ENCODE assay signal across 16 mouse cellular contexts in the genomic region with DNA sequence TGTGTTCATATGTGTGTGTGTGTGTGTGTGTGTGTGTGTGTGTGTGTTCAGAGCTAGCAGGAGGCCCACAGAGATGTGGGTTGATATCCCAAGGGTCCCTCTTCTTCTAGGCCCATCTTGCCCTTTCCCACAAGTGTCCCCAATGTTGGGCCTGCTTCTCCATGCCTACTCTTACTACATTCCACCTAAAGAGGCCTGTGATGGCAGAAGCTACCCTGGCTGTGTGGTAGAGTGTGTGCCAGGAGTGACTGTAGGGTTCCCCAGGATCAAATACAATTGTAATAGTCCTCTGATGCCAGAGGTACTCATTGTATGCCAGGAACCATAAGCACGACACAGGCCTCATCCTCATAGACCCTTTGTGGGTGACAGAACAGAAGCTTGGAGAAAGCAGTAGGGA. TPM values are rescaled to one million over a fixed set of nuclear protein-coding genes. Genes with fewer than 3 reads are reported as not detected.
DNase-seq lines count a peak whose midpoint lies in the region; ATAC-seq and TF ChIP-seq lines count a peak whose summit lies in the region.
"Had no signal": no experiment of that assay in that cellular context is flagged by ENCODE, and none has a peak within 500 bp of the region (broad histone marks: within the 10 kb centered on the region; RNA-seq: fewer than 3 reads in every experiment).

No protein-coding gene starts in this region.

- TF ChIP-seq POLR2A in embryonic fibroblast, embryonic 13.5 days (IDR thresholded peaks at IDR 0.05; ENCODE audit: low read depth, low read length) = no peak

- H3K4me3 ChIP-seq in heart, embryonic 12.5 days = no peak overlapping the region
- no peak overlapping the region for H3K4me3 ChIP-seq in lung, embryonic 15.5 days
- H3K4me3 ChIP-seq in embryonic facial prominence, embryonic 12.5 days = no peak overlapping the region
- no peak overlapping the region for H3K4me3 ChIP-seq in embryonic fibroblast, embryonic 13.5 days (ENCODE audit: insufficient read depth, low read length)
- H3K4me3 ChIP-seq: liver, embryonic 13.5 days; myocyte had no signal

- no peak overlapping the region for H3K9ac ChIP-seq in heart, embryonic 12.5 days
- no peak overlapping the region for H3K9ac ChIP-seq in lung, embryonic 15.5 days
- no peak overlapping the region for H3K9ac ChIP-seq in embryonic facial prominence, embryonic 12.5 days
- H3K9ac ChIP-seq: liver, embryonic 13.5 days had no signal

- no peak for ATAC-seq in heart, embryonic 12.5 days (ENCODE audit: insufficient number of reproducible peaks, low FRiP score)
- no peak for ATAC-seq in lung, embryonic 15.5 days (ENCODE audit: borderline replicate concordance, extremely low read depth, low FRiP score, low TSS enrichment)
- ATAC-seq in embryonic facial prominence, embryonic 12.5 days (ENCODE audit: insufficient number of reproducible peaks, insufficient read depth, low FRiP score, low TSS enrichment) = no peak
- ATAC-seq: CD4-positive, CD25-positive, alpha-beta regulatory T cell, adult 4 months; intestine, embryonic 16.5 days had no signal

- no peaks in the 10 kb centered on the region for H3K9me3 ChIP-seq in heart, embryonic 12.5 days (replicated peaks)
- H3K9me3 ChIP-seq in lung, embryonic 15.5 days = no peaks in the 10 kb centered on the region
- H3K9me3 ChIP-seq in embryonic facial prominence, embryonic 12.5 days = no peaks in the 10 kb centered on the region
- H3K9me3 ChIP-seq: liver, embryonic 13.5 days had no signal

- no peak for TF ChIP-seq CTCF in embryonic fibroblast, embryonic 13.5 days (IDR thresholded peaks at IDR 0.05; ENCODE audit: borderline replicate concordance, insufficient read depth, low read length)

- no peaks in the 10 kb centered on the region for H3K36me3 ChIP-seq in heart, embryonic 12.5 days
- H3K36me3 ChIP-seq in lung, embryonic 15.5 days = no peaks in the 10 kb centered on the region
- H3K36me3 ChIP-seq in embryonic facial prominence, embryonic 12.5 days = no peaks in the 10 kb centered on the region
- H3K36me3 ChIP-seq: liver, embryonic 13.5 days had no signal

- H3K27me3 ChIP-seq in heart, embryonic 12.5 days (replicated peaks) = no peaks in the 10 kb centered on the region
- no peaks in the 10 kb centered on the region for H3K27me3 ChIP-seq in lung, embryonic 15.5 days
- no peaks in the 10 kb centered on the region for H3K27me3 ChIP-seq in embryonic facial prominence, embryonic 12.5 days

- H3K4me1 ChIP-seq in heart, embryonic 12.5 days (replicated peaks) = peaks cover 64% of the 10 kb centered on the region
- peaks cover 65% of the 10 kb centered on the region for H3K4me1 ChIP-seq in lung, embryonic 15.5 days
- H3K4me1 ChIP-seq in embryonic facial prominence, embryonic 12.5 days = peaks cover 53% of the 10 kb centered on the region
- peaks cover 13% of the 10 kb centered on the region for H3K4me1 ChIP-seq in embryonic fibroblast, embryonic 13.5 days (ENCODE audit: control insufficient read depth, insufficient read depth, low read length)

- no peak for DNase-seq in heart, adult 18-20 months
- no peak for DNase-seq in lung, postnatal 25 days (ENCODE audit: low spot score)
- no peak for DNase-seq in adrenal gland, postnatal 10 days
- DNase-seq: adrenal gland, postnatal 25 days; liver, embryonic 13.5 days; thymus, adult 2 months had no signal

- no peak overlapping the region for H3K4me2 ChIP-seq in heart, embryonic 12.5 days
- H3K4me2 ChIP-seq in lung, embryonic 15.5 days = no peak overlapping the region
- H3K4me2 ChIP-seq in embryonic facial prominence, embryonic 12.5 days (replicated peaks) = no peak overlapping the region
- H3K4me2 ChIP-seq: liver, embryonic 13.5 days had no signal

- 82% methylated on average over 1 of the region's 1 CpGs for WGBS in heart, embryonic 12.5 days
- WGBS in lung, embryonic 15.5 days = 85% methylated on average over 1 of the region's 1 CpGs
- 88% methylated on average over 1 of the region's 1 CpGs for WGBS in embryonic facial prominence, embryonic 12.5 days

- H3K27ac ChIP-seq in heart, embryonic 12.5 days (ENCODE audit: poor library complexity, severe bottlenecking) = peak overlapping the region; percentile 91; the same call in 1 of the 2 replicates
- peak overlapping the region; percentile 97 for H3K27ac ChIP-seq in lung, embryonic 15.5 days
- H3K27ac ChIP-seq in embryonic facial prominence, embryonic 12.5 days = peak overlapping the region; percentile 94
- H3K27ac ChIP-seq in embryonic fibroblast, embryonic 13.5 days (ENCODE audit: insufficient read depth, low read length) = peak overlapping the region; percentile 87

RNA-seq across cellular contexts. Expression of a gene that starts 1.9 kb away (rescaled TPM):
- polyA plus RNA-seq in heart, embryonic 12.5 days (2016; fragmentation: Nextera tagmentation; extraction: Ambion mirVana) = 38.0 and 39.9 TPM in 2 replicates
- total RNA-seq in heart, adult 18-20 months (2021) = 100 to 1,000 TPM; 175 to 238 TPM
- polyA plus RNA-seq in lung, embryonic 15.5 days (2015; fragmentation: Nextera tagmentation; extraction: Ambion mirVana) = 54.6 and 55.3 TPM in 2 replicates
- polyA plus RNA-seq in embryonic facial prominence, embryonic 12.5 days (2016; fragmentation: Nextera tagmentation; extraction: Ambion mirVana) = 82.6 and 91.1 TPM in 2 replicates
- polyA plus RNA-seq in embryonic fibroblast, embryonic 13.5 days (2011; ENCODE audit: insufficient read length, low read depth, missing spikeins) = 22.1 and 26.8 TPM in 2 replicates
- 10 to 100 TPM; 15.7 to 19.3 TPM for total RNA-seq in adrenal gland, postnatal 10 days (2021)

RNA-seq across cellular contexts. Expression of a gene that starts 19.0 kb away (rescaled TPM):
- polyA plus RNA-seq in heart, embryonic 12.5 days (2016; fragmentation: Nextera tagmentation; extraction: Ambion mirVana) = 0.05 and 0.09 TPM in 2 replicates
- total RNA-seq in heart, adult 18-20 months (2021) = under 1 TPM; 0.05 to 0.13 TPM
- polyA plus RNA-seq in lung, embryonic 15.5 days (2015; fragmentation: Nextera tagmentation; extraction: Ambion mirVana) = 0.31 and 0.34 TPM in 2 replicates
- 0.08 and 0.18 TPM in 2 replicates for polyA plus RNA-seq in embryonic facial prominence, embryonic 12.5 days (2016; fragmentation: Nextera tagmentation; extraction: Ambion mirVana)
- not detected in 2 replicates for polyA plus RNA-seq in embryonic fibroblast, embryonic 13.5 days (2011; ENCODE audit: insufficient read length, low read depth, missing spikeins)
- total RNA-seq in adrenal gland, postnatal 10 days (2021) = 1 to 10 TPM in 1 of 2 experiments, under 1 TPM in 1; 0.81 to 1.5 TPM
- total RNA-seq: common myeloid progenitor, adult 5-6 weeks; hematopoietic stem cell, adult 5-6 weeks; megakaryocyte progenitor cell, adult 5-6 weeks had no signal
- polyA plus RNA-seq: CD4-positive, CD25-positive, alpha-beta regulatory T cell, adult 4 months had no signal

RNA-seq across cellular contexts. Expression of a gene that starts 38.5 kb away (rescaled TPM):
- 31.4 and 33.7 TPM in 2 replicates for polyA plus RNA-seq in heart, embryonic 12.5 days (2016; fragmentation: Nextera tagmentation; extraction: Ambion mirVana)
- 10 to 100 TPM; 24.5 to 25.3 TPM for total RNA-seq in heart, adult 18-20 months (2021)
- 25.5 and 27.3 TPM in 2 replicates for polyA plus RNA-seq in lung, embryonic 15.5 days (2015; fragmentation: Nextera tagmentation; extraction: Ambion mirVana)
- polyA plus RNA-seq in embryonic facial prominence, embryonic 12.5 days (2016; fragmentation: Nextera tagmentation; extraction: Ambion mirVana) = 31.8 and 33.1 TPM in 2 replicates
- 18.2 and 21.2 TPM in 2 replicates for polyA plus RNA-seq in embryonic fibroblast, embryonic 13.5 days (2011; ENCODE audit: insufficient read length, low read depth, missing spikeins)
- 10 to 100 TPM; 18.5 to 20.2 TPM for total RNA-seq in adrenal gland, postnatal 10 days (2021)

RNA-seq across cellular contexts. Expression of a gene that starts 47.3 kb away (rescaled TPM):
- polyA plus RNA-seq in heart, embryonic 12.5 days (2016; fragmentation: Nextera tagmentation; extraction: Ambion mirVana) = 0.56 and 0.58 TPM in 2 replicates
- total RNA-seq in heart, adult 18-20 months (2021) = 1 to 10 TPM in 1 of 2 experiments, under 1 TPM in 1; 0.89 to 1.1 TPM
- polyA plus RNA-seq in lung, embryonic 15.5 days (2015; fragmentation: Nextera tagmentation; extraction: Ambion mirVana) = 1.7 and 3.0 TPM in 2 replicates
- 0.87 and 0.97 TPM in 2 replicates for polyA plus RNA-seq in embryonic facial prominence, embryonic 12.5 days (2016; fragmentation: Nextera tagmentation; extraction: Ambion mirVana)
- polyA plus RNA-seq in embryonic fibroblast, embryonic 13.5 days (2011; ENCODE audit: insufficient read length, low read depth, missing spikeins) = not detected in 2 replicates
- total RNA-seq in adrenal gland, postnatal 10 days (2021) = 1 to 10 TPM; 1.5 to 2.2 TPM
